Mouse (Mus musculus): Measurements from ENCODE around the gene Olfr463.

Gene Olfr463

GRCm38 (mm10) chr11:87846968-87847600, 50.1 kb downstream of the Olfr463 start:
- no peak for DNase-seq (ENCODE audit: low spot score)
